8 mouse cellular contexts compared by ENCODE assay signal in genomic region chr1:37996226-37996625, GRCm38 (mm10). TPM values are rescaled to one million over a fixed set of nuclear protein-coding genes. Genes with fewer than 3 reads are reported as not detected.
A peak's percentile ranks its signal among the peaks of the same experiment; 100 is the strongest.
DNase-seq lines count a peak whose midpoint lies in the region; ATAC-seq and TF ChIP-seq lines count a peak whose summit lies in the region.

No protein-coding gene starts in this region.

- peak overlapping the region; percentile 93 for H3K9ac ChIP-seq in heart, embryonic 12.5 days
- peak overlapping the region; percentile 57 for H3K9ac ChIP-seq in ES-Bruce4 (ENCODE audit: low read depth, poor library complexity, severe bottlenecking)
- H3K9ac ChIP-seq in forebrain, embryonic 16.5 days (replicated peaks; ENCODE audit: low read depth, low read length), result peak overlapping the region; percentile 82
- H3K9ac ChIP-seq in liver, postnatal 0 days (replicated peaks), result peak overlapping the region; percentile 73

- peak overlapping the region; percentile 90 for H3K4me2 ChIP-seq in heart, embryonic 12.5 days
- peak overlapping the region; percentile 89 for H3K4me2 ChIP-seq in forebrain, embryonic 16.5 days (ENCODE audit: low read length)
- H3K4me2 ChIP-seq in liver, postnatal 0 days (ENCODE audit: low read depth, low read length), result peak overlapping the region; percentile 88

- peak overlapping the region; percentile 88; the same call in 1 of the 2 replicates for H3K27ac ChIP-seq in heart, embryonic 12.5 days (ENCODE audit: poor library complexity, severe bottlenecking)
- H3K27ac ChIP-seq in ES-Bruce4 (ENCODE audit: insufficient read depth, low read length), result no peak overlapping the region
- H3K27ac ChIP-seq in forebrain, embryonic 16.5 days (ENCODE audit: low read length), result no peak overlapping the region; the same call in 1 of the 2 replicates
- peak overlapping the region; percentile 93 for H3K27ac ChIP-seq in liver, postnatal 0 days (ENCODE audit: low read depth)

- peaks cover 17% of the 10 kb centered on the region for H3K4me1 ChIP-seq in heart, embryonic 12.5 days (replicated peaks)
- peaks cover 2% of the 10 kb centered on the region for H3K4me1 ChIP-seq in ES-Bruce4 (ENCODE audit: control insufficient read depth, insufficient read depth, low read length)
- H3K4me1 ChIP-seq in forebrain, embryonic 16.5 days (replicated peaks; ENCODE audit: control insufficient read depth, insufficient read depth, low read length), result peaks cover 19% of the 10 kb centered on the region
- H3K4me1 ChIP-seq in liver, postnatal 0 days (ENCODE audit: insufficient read depth), result peaks cover 18% of the 10 kb centered on the region

- no peak for ATAC-seq in heart, embryonic 12.5 days (ENCODE audit: insufficient number of reproducible peaks, low FRiP score)
- ATAC-seq in forebrain, embryonic 16.5 days, result no peak
- no peak for ATAC-seq in liver, postnatal 0 days

- peak overlapping the region; percentile 92 for H3K4me3 ChIP-seq in heart, embryonic 12.5 days
- H3K4me3 ChIP-seq in ES-Bruce4 (ENCODE audit: low read depth, low read length), result peak overlapping the region; percentile 77
- H3K4me3 ChIP-seq in forebrain, embryonic 16.5 days (replicated peaks; ENCODE audit: low read length), result peak overlapping the region; percentile 80
- peak overlapping the region; percentile 97 for H3K4me3 ChIP-seq in liver, postnatal 0 days (ENCODE audit: low read depth, low read length)

- WGBS in heart, embryonic 12.5 days, result 36% methylated on average over 3 of the region's 3 CpGs
- 42% methylated on average over 3 of the region's 3 CpGs for WGBS in forebrain, embryonic 16.5 days
- 27% methylated on average over 3 of the region's 3 CpGs for WGBS in liver, postnatal 0 days (ENCODE audit: insufficient replicate concordance)

- TF ChIP-seq POLR2A in ES-Bruce4 (IDR thresholded peaks at IDR 0.05; ENCODE audit: insufficient read depth, low read length), result no peak

- no peak for TF ChIP-seq EP300 in ES-Bruce4 (IDR thresholded peaks at IDR 0.05; ENCODE audit: insufficient read depth, low read depth, low read length)
- no peak for TF ChIP-seq EP300 in liver, postnatal 0 days (IDR thresholded peaks at IDR 0.05; ENCODE audit: low read depth)

- no peak for DNase-seq in heart, adult 11 months
- DNase-seq in liver, postnatal 0 days, result no peak
- DNase-seq in yolk sac, embryonic 10.5 days (ENCODE audit: low spot score), result no peak
- no peak for DNase-seq in urinary bladder, adult 18-20 months (ENCODE audit: low spot score in 2 of 2)
- DNase-seq in testis, postnatal 10 days (ENCODE audit: low spot score), result no peak

- H3K9me3 ChIP-seq in heart, embryonic 12.5 days (replicated peaks), result no peaks in the 10 kb centered on the region
- no peaks in the 10 kb centered on the region for H3K9me3 ChIP-seq in ES-Bruce4 (replicated peaks; ENCODE audit: control insufficient read depth, insufficient read depth, low read length, poor library complexity, severe bottlenecking)
- H3K9me3 ChIP-seq in forebrain, embryonic 16.5 days (ENCODE audit: control insufficient read depth, low read length), result no peaks in the 10 kb centered on the region
- H3K9me3 ChIP-seq in liver, postnatal 0 days (ENCODE audit: low read length), result no peaks in the 10 kb centered on the region

- no peak for TF ChIP-seq CTCF in ES-Bruce4 (IDR thresholded peaks at IDR 0.05; ENCODE audit: low read depth, low read length)
- no peak for TF ChIP-seq CTCF in liver, postnatal 0 days (IDR thresholded peaks at IDR 0.05; ENCODE audit: low read depth)

- peaks cover 40% of the 10 kb centered on the region for H3K36me3 ChIP-seq in heart, embryonic 12.5 days
- peaks cover 35% of the 10 kb centered on the region for H3K36me3 ChIP-seq in ES-Bruce4 (ENCODE audit: control insufficient read depth, insufficient read depth, low read length, poor library complexity, severe bottlenecking)
- peaks cover 14% of the 10 kb centered on the region; the same call in 1 of the 2 replicates for H3K36me3 ChIP-seq in forebrain, embryonic 16.5 days (ENCODE audit: control insufficient read depth, insufficient read depth)
- H3K36me3 ChIP-seq in liver, postnatal 0 days (replicated peaks; ENCODE audit: insufficient read depth, low read length), result peaks cover 38% of the 10 kb centered on the region

- no peaks in the 10 kb centered on the region for H3K27me3 ChIP-seq in heart, embryonic 12.5 days (replicated peaks)
- H3K27me3 ChIP-seq in ES-Bruce4 (ENCODE audit: control insufficient read depth, insufficient read depth, low read length, poor library complexity, severe bottlenecking), result no peaks in the 10 kb centered on the region
- no peaks in the 10 kb centered on the region for H3K27me3 ChIP-seq in forebrain, embryonic 16.5 days (replicated peaks; ENCODE audit: control insufficient read depth, insufficient read depth, low read length)
- no peaks in the 10 kb centered on the region for H3K27me3 ChIP-seq in liver, postnatal 0 days (ENCODE audit: insufficient read depth, low read length)

RNA-seq across cellular contexts. Expression of gene Txndc9, which starts 1.5 kb away (rescaled TPM):
- polyA plus RNA-seq in heart, embryonic 12.5 days (2016; fragmentation: Nextera tagmentation; extraction: Ambion mirVana), result 110 and 115 TPM in 2 replicates
- 93.8 and 97.5 TPM in 2 replicates for polyA plus RNA-seq in ES-Bruce4 (2011; ENCODE audit: insufficient read depth, insufficient read length, low read depth, missing spikeins)
- polyA plus RNA-seq in forebrain, embryonic 16.5 days (2015; fragmentation: Nextera tagmentation; extraction: Ambion mirVana), result 137 and 152 TPM in 2 replicates
- 53.1 and 55.6 TPM in 2 replicates for polyA plus RNA-seq in liver, postnatal 0 days (2015; fragmentation: Nextera tagmentation; extraction: Ambion mirVana)

RNA-seq across cellular contexts. Expression of gene Eif5b, which starts 1.6 kb away (rescaled TPM):
- 22.8 and 24.4 TPM in 2 replicates for polyA plus RNA-seq in heart, embryonic 12.5 days (2016; fragmentation: Nextera tagmentation; extraction: Ambion mirVana)
- 92.7 and 94.6 TPM in 2 replicates for polyA plus RNA-seq in ES-Bruce4 (2011; ENCODE audit: insufficient read depth, insufficient read length, low read depth, missing spikeins)
- polyA plus RNA-seq in forebrain, embryonic 16.5 days (2015; fragmentation: Nextera tagmentation; extraction: Ambion mirVana), result 22.3 and 23.0 TPM in 2 replicates
- 11.2 and 12.4 TPM in 2 replicates for polyA plus RNA-seq in liver, postnatal 0 days (2015; fragmentation: Nextera tagmentation; extraction: Ambion mirVana)

RNA-seq across cellular contexts. Expression of gene Lyg1, which starts 38.7 kb away (rescaled TPM):
- not detected in 2 replicates for polyA plus RNA-seq in heart, embryonic 12.5 days (2016; fragmentation: Nextera tagmentation; extraction: Ambion mirVana)
- not detected in 2 replicates for polyA plus RNA-seq in ES-Bruce4 (2011; ENCODE audit: insufficient read depth, insufficient read length, low read depth, missing spikeins)
- not detected in 2 replicates for polyA plus RNA-seq in forebrain, embryonic 16.5 days (2015; fragmentation: Nextera tagmentation; extraction: Ambion mirVana)
- not detected in 2 replicates for polyA plus RNA-seq in liver, postnatal 0 days (2015; fragmentation: Nextera tagmentation; extraction: Ambion mirVana)

Comparison
In these comparisons a context has a peak if more than half of its experiments do, and no peak if none do; other contexts are left out.
1. H3K27ac ChIP-seq: peak in heart, embryonic 12.5 days (single experiment) and liver, postnatal 0 days (single experiment); none in ES-Bruce4 (single experiment) and forebrain, embryonic 16.5 days (single experiment).
2. Peak in every context shown above with its lines, with median percentiles within 50 percentile points of each other: H3K4me2 ChIP-seq, H3K4me3 ChIP-seq and H3K9ac ChIP-seq.